Mouse (Mus musculus): Measurements from ENCODE around the gene Ccdc96. TPM values are rescaled to one million over a fixed set of nuclear protein-coding genes. Genes with fewer than 3 reads are reported as not detected.

Ccdc96 gene
- polyA plus RNA-seq, 1 experiment from 2014 or later = 0.60 TPM

DNA sequence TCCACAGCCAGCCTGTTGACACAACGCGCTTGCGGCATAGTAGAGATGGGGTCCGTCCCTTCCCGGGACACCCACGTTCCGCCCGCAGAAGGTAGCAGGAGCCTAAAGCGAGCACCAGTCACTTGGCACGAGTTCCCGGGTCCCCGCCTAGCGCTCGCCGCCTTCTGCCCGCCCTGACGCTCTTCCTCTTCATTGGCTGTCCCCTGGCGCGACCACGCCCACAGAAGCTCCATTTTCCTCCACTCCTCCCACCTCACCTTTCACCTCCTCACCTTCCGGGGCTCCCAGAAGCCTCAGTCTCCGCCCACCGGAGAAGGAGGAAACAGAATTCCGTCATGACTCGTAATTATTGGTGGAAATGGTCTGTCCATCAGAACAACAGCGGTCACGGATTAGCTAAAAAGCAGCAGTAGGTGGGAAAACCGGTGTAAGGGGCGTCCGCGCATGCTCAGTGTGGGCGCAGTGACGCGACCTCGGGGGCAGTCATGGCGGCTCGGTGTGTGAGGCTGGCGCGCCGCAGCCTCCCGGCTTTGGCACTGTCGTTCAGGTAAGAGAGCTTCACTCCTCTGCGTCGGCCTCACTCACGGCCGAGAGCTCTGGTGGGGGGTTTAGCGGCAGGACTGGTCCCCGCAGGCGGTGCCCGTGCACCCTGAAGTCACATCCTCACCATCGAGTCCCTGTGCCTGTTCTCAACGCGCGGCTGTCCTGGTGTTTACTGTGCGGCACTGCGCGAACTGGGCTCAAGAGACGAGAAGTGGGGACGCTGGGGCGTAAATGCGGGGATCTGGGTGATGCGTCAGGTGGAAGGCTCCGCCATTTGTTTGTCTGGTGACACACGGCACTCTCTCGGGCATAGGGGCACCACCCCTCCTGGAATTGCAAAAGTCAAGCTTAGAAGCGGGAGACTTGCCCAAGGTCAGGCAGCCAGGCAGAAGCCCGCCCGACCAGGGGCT, 19.4 kb upstream of the Ccdc96 start, which contains the start of gene Grpel1:
TSS of gene Grpel1 (plus strand) at position 290 of the 953 bp plus-strand sequence.
- no peaks in the 10 kb centered on the region for H3K27me3 ChIP-seq (ENCODE audit: control insufficient read depth, insufficient read depth, low read length)
- H3K9me3 ChIP-seq (ENCODE audit: control insufficient read depth, low read length) = no peaks in the 10 kb centered on the region
- DNase-seq (ENCODE audit: low spot score) (peak; percentile 97), ATAC-seq (ENCODE audit: insufficient number of reproducible peaks, low FRiP score, low TSS enrichment, low read depth) (peak; percentile 95)
- WGBS = under 1% methylated on average over 68 of the region's 68 CpGs
- H3K36me3 ChIP-seq (ENCODE audit: control insufficient read depth, insufficient read depth, low read length) = peaks cover 3% of the 10 kb centered on the region
- H3K9ac ChIP-seq (ENCODE audit: low read length) = peak within 1 kb of the TSS; percentile 47
- H3K27ac ChIP-seq (replicated peaks; ENCODE audit: low read depth, low read length) = no peak within 1 kb of the TSS
- peak within 1 kb of the TSS; percentile 70 for H3K4me3 ChIP-seq (ENCODE audit: low read depth, low read length)
- peaks cover 9% of the 10 kb centered on the region; the same call in 1 of the 2 replicates for H3K4me1 ChIP-seq (ENCODE audit: control insufficient read depth, insufficient read depth, low read length)
- H3K4me2 ChIP-seq (ENCODE audit: low read depth, severe bottlenecking) = peak within 1 kb of the TSS; percentile 93

DNA sequence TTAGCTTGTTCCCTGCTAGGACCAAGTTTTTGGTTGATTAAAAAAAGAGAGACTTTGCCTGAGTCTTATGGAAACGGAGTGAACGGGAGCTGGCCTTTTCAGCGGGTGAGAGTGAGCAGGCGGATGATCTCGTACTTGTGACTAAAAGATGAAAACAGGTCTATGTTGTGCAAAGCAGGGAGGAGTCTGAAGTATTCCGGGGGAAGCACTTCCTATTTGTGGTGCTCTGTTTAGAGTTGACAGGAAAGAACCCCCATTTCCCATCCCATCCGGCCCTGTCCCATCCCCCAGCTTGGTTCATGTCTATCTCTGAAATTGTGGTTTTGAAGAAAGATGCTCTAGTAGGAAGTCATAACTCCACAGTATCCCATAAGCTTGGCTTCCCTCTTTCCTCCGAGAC, 18.5 kb upstream of the Ccdc96 start:
- H3K27me3 ChIP-seq (ENCODE audit: control insufficient read depth, insufficient read depth, low read length) = no peaks in the 10 kb centered on the region
- H3K27ac ChIP-seq (replicated peaks; ENCODE audit: low read depth, low read length) = no peak overlapping the region
- ATAC-seq (ENCODE audit: insufficient number of reproducible peaks, low FRiP score, low TSS enrichment, low read depth) = no peak
- peaks cover 8% of the 10 kb centered on the region for H3K36me3 ChIP-seq (ENCODE audit: control insufficient read depth, insufficient read depth, low read length)
- DNase-seq (ENCODE audit: low spot score) = no peak
- H3K9ac ChIP-seq (ENCODE audit: low read length) = peak overlapping the region; percentile 47
- 34% methylated on average over 8 of the region's 8 CpGs for WGBS
- peak overlapping the region; percentile 93 for H3K4me2 ChIP-seq (ENCODE audit: low read depth, severe bottlenecking)
- H3K9me3 ChIP-seq (ENCODE audit: control insufficient read depth, low read length) = no peaks in the 10 kb centered on the region
- peak overlapping the region; percentile 70 for H3K4me3 ChIP-seq (ENCODE audit: low read depth, low read length)
- peaks cover 9% of the 10 kb centered on the region; the same call in 1 of the 2 replicates for H3K4me1 ChIP-seq (ENCODE audit: control insufficient read depth, insufficient read depth, low read length)

DNA sequence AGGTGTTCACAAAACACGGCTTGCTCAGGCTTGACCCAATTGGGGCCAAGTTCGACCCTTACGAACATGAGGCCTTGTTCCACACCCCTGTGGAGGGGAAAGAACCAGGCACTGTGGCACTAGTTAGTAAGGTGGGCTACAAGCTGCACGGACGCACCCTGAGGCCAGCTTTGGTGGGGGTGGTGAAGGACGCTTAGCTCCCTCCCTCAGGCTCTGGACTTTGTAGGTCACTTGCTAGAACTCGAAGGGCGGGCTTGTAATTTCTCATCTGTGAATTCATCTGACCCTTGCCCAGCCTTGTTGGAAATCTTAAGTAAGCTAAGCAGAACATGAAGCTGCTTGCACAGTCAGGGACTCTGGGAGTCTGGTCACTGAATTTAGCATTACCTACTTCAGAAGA, 13.2 kb upstream of the Ccdc96 start:
- H3K9me3 ChIP-seq (ENCODE audit: control insufficient read depth, low read length) = no peaks in the 10 kb centered on the region
- DNase-seq (ENCODE audit: low spot score) = no peak
- no peaks in the 10 kb centered on the region for H3K27me3 ChIP-seq (ENCODE audit: control insufficient read depth, insufficient read depth, low read length)
- 95% methylated on average over 8 of the region's 8 CpGs for WGBS
- ATAC-seq (ENCODE audit: insufficient number of reproducible peaks, low FRiP score, low TSS enrichment, low read depth) = no peak
- no peak overlapping the region for H3K4me2 ChIP-seq (ENCODE audit: low read depth, severe bottlenecking)
- H3K4me1 ChIP-seq (ENCODE audit: control insufficient read depth, insufficient read depth, low read length) = no peaks in the 10 kb centered on the region
- no peak overlapping the region for H3K4me3 ChIP-seq (ENCODE audit: low read depth, low read length)
- H3K36me3 ChIP-seq (ENCODE audit: control insufficient read depth, insufficient read depth, low read length) = peaks cover 22% of the 10 kb centered on the region
- no peak overlapping the region for H3K27ac ChIP-seq (replicated peaks; ENCODE audit: low read depth, low read length)
- no peak overlapping the region for H3K9ac ChIP-seq (ENCODE audit: low read length)

DNA sequence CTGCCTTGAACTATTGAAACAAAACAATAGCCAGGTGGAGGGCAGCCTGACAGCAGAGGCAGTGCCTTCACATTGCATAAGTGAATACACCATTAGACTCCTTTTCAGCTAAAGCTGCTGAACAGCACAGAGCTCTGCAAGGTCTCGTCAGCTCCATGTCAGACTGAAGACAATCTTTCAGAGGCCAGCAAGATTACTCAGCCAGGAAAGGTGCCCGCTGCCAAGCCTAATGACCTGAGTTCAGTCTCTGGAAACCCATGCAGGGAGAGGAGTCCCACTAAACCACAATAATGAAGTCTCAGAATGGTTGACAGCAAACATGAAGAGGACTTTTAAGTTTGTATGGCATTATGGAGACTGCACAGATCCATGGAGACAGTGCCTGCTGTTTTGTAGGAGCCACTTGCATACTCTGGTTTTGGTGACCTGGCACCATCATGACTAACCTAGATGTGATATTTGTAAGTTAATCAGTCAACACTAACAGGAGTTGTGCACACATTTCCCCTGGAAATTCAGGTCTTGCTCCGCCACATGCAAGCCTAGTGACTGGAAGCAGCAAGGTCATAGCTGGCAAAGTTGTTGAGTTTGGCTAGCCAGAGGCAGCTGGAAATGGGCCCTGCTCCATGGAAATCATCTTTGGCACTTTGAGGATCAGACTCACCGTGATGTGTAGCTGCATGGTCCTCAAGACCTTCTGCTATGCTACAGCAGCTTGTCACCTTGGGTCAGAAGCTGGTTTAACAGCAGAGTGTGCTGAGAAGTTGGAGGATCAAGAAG, 11.3 kb upstream of the Ccdc96 start:
- H3K27me3 ChIP-seq (ENCODE audit: control insufficient read depth, insufficient read depth, low read length) = no peaks in the 10 kb centered on the region
- ATAC-seq (ENCODE audit: insufficient number of reproducible peaks, low FRiP score, low TSS enrichment, low read depth) (no peak), DNase-seq (ENCODE audit: low spot score) (no peak)
- no peak overlapping the region for H3K4me3 ChIP-seq (ENCODE audit: low read depth, low read length)
- H3K4me1 ChIP-seq (ENCODE audit: control insufficient read depth, insufficient read depth, low read length) = no peaks in the 10 kb centered on the region
- no peak overlapping the region for H3K27ac ChIP-seq (replicated peaks; ENCODE audit: low read depth, low read length)
- peaks cover 22% of the 10 kb centered on the region for H3K36me3 ChIP-seq (ENCODE audit: control insufficient read depth, insufficient read depth, low read length)
- H3K4me2 ChIP-seq (ENCODE audit: low read depth, severe bottlenecking) = no peak overlapping the region
- H3K9me3 ChIP-seq (ENCODE audit: control insufficient read depth, low read length) = no peaks in the 10 kb centered on the region
- H3K9ac ChIP-seq (ENCODE audit: low read length) = no peak overlapping the region
- WGBS = 90% methylated on average over 4 of the region's 4 CpGs

DNA sequence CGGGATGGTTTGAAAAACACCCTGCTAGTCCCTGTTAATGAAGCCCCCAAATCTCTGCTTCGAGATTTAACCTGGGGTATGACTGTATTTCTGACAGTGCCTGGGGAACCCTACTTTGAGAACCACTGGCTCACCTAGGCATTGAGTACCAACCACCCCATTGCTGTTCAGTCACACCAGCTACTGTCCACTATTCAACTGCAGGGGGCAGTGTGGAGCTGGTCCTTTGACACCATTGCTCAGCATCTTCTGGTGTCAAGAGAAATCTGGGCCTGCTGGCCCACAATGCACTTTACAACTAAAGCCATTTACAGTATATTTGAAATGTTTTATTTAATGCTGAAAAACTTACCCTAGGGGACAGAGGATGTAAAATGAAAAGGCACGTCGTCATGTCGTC, 10.1 kb upstream of the Ccdc96 start:
- ATAC-seq (ENCODE audit: insufficient number of reproducible peaks, low FRiP score, low TSS enrichment, low read depth) (no peak), DNase-seq (ENCODE audit: low spot score) (peak; percentile 81)
- no peak overlapping the region for H3K4me3 ChIP-seq (ENCODE audit: low read depth, low read length)
- H3K9ac ChIP-seq (ENCODE audit: low read length) = no peak overlapping the region
- H3K4me1 ChIP-seq (ENCODE audit: control insufficient read depth, insufficient read depth, low read length) = no peaks in the 10 kb centered on the region
- H3K27me3 ChIP-seq (ENCODE audit: control insufficient read depth, insufficient read depth, low read length) = no peaks in the 10 kb centered on the region
- H3K27ac ChIP-seq (replicated peaks; ENCODE audit: low read depth, low read length) = no peak overlapping the region
- H3K36me3 ChIP-seq (ENCODE audit: control insufficient read depth, insufficient read depth, low read length) = peaks cover 22% of the 10 kb centered on the region
- H3K4me2 ChIP-seq (ENCODE audit: low read depth, severe bottlenecking) = no peak overlapping the region
- no peaks in the 10 kb centered on the region for H3K9me3 ChIP-seq (ENCODE audit: control insufficient read depth, low read length)
- WGBS = 90% methylated on average over 5 of the region's 5 CpGs

DNA sequence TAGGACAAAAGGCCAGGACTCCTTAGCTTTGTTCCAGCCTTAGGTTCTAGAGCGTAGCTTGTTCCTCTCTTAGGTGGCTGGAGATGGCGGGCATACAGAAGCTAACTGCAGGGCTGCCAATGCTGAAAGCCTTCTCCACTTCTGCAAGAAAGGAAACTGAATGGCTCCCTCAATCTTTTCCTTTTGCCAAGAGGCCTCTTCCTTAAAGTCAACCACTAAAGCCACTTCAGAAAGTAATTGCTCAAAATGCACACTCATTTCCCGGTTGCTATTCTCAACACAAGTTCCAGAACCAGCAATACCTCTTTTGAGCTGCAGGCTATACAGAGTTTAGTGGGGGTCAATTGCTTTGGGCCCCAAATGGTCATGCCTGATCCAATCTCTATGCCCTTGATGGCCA, 6.9 kb upstream of the Ccdc96 start:
- Histone ChIP-seq H3K27me3 (ENCODE audit: control insufficient read depth, insufficient read depth, low read length) (no peaks in the 10 kb centered on the region), H3K4me3 (ENCODE audit: low read depth, low read length) (no peak overlapping the region), H3K9ac (ENCODE audit: low read length) (no peak overlapping the region), H3K4me1 (ENCODE audit: control insufficient read depth, insufficient read depth, low read length) (no peaks in the 10 kb centered on the region), H3K4me2 (ENCODE audit: low read depth, severe bottlenecking) (no peak overlapping the region), H3K9me3 (ENCODE audit: control insufficient read depth, low read length) (no peaks in the 10 kb centered on the region), H3K36me3 (ENCODE audit: control insufficient read depth, insufficient read depth, low read length) (peaks cover 8% of the 10 kb centered on the region; the same call in 1 of the 2 replicates), H3K27ac (replicated peaks; ENCODE audit: low read depth, low read length) (no peak overlapping the region)
- no peak for DNase-seq (ENCODE audit: low spot score)
- WGBS = 91% methylated on average over 3 of the region's 3 CpGs
- no peak for ATAC-seq (ENCODE audit: insufficient number of reproducible peaks, low FRiP score, low TSS enrichment, low read depth)

DNA sequence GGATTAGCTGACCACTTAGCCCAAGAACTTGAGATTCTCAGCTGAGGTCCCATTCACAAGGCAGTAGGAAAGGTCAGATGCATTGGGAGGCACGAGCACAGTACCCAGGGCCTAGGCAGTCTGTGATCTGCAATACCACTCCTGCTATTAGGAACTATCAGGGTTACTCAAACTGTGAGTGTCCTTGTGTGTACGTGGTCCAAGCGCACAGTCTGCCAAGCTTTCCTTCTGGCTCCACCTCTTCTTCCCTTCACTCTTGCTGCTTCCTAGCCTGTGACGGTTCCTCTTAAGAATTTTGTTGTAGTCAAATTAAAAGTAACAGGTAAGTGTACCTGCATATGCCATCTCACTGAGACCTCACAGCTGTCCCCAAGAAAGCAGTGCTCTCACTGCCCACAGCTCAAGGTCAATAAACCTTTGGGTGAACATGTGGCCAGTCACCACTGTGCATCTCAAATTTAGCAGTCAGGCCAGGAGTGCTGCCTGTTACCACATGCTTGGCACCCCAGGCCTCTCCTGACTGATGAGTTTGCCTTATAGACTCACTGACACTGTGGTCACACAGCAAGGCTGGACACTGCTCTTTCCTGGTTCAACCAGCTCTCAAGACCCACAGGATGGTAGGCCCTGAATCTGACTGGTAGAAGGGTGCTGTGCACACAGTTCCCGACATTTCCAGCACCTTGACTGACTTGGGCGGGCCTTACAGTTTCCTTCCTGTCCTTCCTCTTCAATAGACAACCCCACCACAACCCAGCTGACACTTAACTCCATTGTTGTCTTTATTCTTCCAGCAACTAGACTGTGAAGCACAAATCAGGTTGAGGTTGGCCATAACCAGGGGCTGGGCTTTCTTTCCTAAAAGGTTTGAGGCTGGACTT, 5.6 kb upstream of the Ccdc96 start:
- Histone ChIP-seq H3K9ac (ENCODE audit: low read length) (no peak overlapping the region), H3K9me3 (ENCODE audit: control insufficient read depth, low read length) (no peaks in the 10 kb centered on the region), H3K27me3 (ENCODE audit: control insufficient read depth, insufficient read depth, low read length) (no peaks in the 10 kb centered on the region), H3K4me1 (ENCODE audit: control insufficient read depth, insufficient read depth, low read length) (peaks cover 3% of the 10 kb centered on the region; the same call in 1 of the 2 replicates), H3K4me3 (ENCODE audit: low read depth, low read length) (no peak overlapping the region), H3K27ac (replicated peaks; ENCODE audit: low read depth, low read length) (no peak overlapping the region), H3K4me2 (ENCODE audit: low read depth, severe bottlenecking) (no peak overlapping the region), H3K36me3 (ENCODE audit: control insufficient read depth, insufficient read depth, low read length) (no peaks in the 10 kb centered on the region)
- 85% methylated on average over 6 of the region's 6 CpGs for WGBS
- ATAC-seq (ENCODE audit: insufficient number of reproducible peaks, low FRiP score, low TSS enrichment, low read depth) (no peak), DNase-seq (ENCODE audit: low spot score) (no peak)

DNA sequence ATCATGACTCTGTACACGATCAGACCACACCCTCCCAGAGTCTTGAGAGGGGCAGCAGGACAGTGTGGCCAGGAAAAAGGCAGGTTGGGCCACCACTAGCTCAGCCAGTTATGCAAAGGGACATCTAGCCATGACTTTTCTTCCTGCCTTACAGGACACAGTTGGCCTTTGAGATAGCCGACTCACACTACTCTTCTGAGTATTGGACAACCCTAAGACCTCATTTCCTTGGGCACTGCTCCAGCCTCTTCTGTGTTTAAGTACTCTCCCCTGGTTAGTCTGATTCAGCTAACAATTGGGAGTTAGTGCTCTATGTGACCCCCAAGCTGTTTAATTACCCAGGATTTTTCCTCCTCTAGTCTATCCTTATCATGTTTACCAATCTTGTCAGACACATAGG, 4.7 kb upstream of the Ccdc96 start:
- WGBS = 89% methylated on average over 2 of the region's 2 CpGs
- Histone ChIP-seq H3K9me3 (ENCODE audit: control insufficient read depth, low read length) (no peaks in the 10 kb centered on the region), H3K9ac (ENCODE audit: low read length) (no peak overlapping the region; the same call in 1 of the 2 replicates), H3K36me3 (ENCODE audit: control insufficient read depth, insufficient read depth, low read length) (no peaks in the 10 kb centered on the region), H3K4me3 (ENCODE audit: low read depth, low read length) (no peak overlapping the region), H3K27me3 (ENCODE audit: control insufficient read depth, insufficient read depth, low read length) (no peaks in the 10 kb centered on the region), H3K4me1 (ENCODE audit: control insufficient read depth, insufficient read depth, low read length) (peaks cover 4% of the 10 kb centered on the region), H3K4me2 (ENCODE audit: low read depth, severe bottlenecking) (no peak overlapping the region), H3K27ac (replicated peaks; ENCODE audit: low read depth, low read length) (no peak overlapping the region)
- ATAC-seq (ENCODE audit: insufficient number of reproducible peaks, low FRiP score, low TSS enrichment, low read depth) (no peak), DNase-seq (ENCODE audit: low spot score) (no peak)

Data from limb, embryonic 11.5 days (tissue).